Mouse (Mus musculus): Measurements from ENCODE around the gene Scml4. TPM values are rescaled to one million over a fixed set of nuclear protein-coding genes. Genes with fewer than 3 reads are reported as not detected.
A peak's percentile ranks its signal among the peaks of the same experiment; 100 is the strongest.

Gene Scml4
- polyA plus RNA-seq, 1 experiment, result not detected

DNA sequence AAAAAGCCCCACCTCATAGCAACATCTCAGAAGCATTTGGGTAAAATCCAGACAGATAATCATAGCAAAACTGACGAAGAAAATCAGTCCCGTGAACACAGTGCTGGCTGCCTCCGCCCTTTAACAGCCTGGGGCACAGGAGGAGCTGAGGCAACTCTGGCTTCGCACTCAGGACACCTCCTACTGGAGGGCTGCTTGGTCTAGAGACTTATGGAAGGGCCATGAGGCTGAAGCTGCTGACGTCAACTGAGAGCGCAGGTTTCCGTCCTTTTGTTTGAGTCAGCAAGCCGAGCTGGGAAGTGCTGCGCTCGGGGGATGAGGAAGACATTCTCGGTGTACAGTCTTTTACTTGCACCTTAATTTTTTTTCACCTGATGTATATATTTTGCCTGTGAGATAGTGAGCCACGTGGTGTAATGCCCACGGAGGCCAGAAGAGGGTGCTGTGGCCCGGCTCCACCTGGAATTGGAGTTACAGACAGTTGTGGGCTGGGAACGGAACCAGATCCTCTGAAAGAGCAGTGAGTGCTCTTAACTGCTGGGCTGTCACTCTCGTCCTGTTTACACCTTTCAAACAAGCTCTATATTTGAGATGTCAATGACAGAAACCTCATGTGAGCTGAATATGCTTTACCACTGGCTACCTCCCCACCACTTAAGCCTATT, 18.5 kb upstream of the Scml4 start:
- TF ChIP-seq CTCF (IDR thresholded peaks at IDR 0.05; ENCODE audit: low read depth, low read length) (peak; percentile 47; the same call in 1 of the 2 replicates), POLR2A (IDR thresholded peaks at IDR 0.05; ENCODE audit: borderline replicate concordance, low read depth, low read length) (no peak)
- no peak overlapping the region for H3K27ac ChIP-seq (ENCODE audit: insufficient read depth, low read depth, low read length)
- no peak overlapping the region for H3K4me3 ChIP-seq (ENCODE audit: insufficient read depth, low read length)
- H3K4me1 ChIP-seq (ENCODE audit: control insufficient read depth, insufficient read depth, low read length), result no peaks in the 10 kb centered on the region

GRCm38 (mm10) chr10:42842358-42842757, 17.8 kb upstream of the Scml4 start:
- no peak overlapping the region for H3K4me3 ChIP-seq (ENCODE audit: insufficient read depth, low read length)
- no peak overlapping the region for H3K27ac ChIP-seq (ENCODE audit: insufficient read depth, low read depth, low read length)
- TF ChIP-seq CTCF (IDR thresholded peaks at IDR 0.05; ENCODE audit: low read depth, low read length), result peak; percentile 81
- TF ChIP-seq POLR2A (IDR thresholded peaks at IDR 0.05; ENCODE audit: borderline replicate concordance, low read depth, low read length), result peak; percentile 17; the same call in 1 of the 2 replicates
- H3K4me1 ChIP-seq (ENCODE audit: control insufficient read depth, insufficient read depth, low read length), result no peaks in the 10 kb centered on the region

GRCm38 (mm10) chr10:42843416-42843815, 16.8 kb upstream of the Scml4 start:
- no peak overlapping the region for H3K4me3 ChIP-seq (ENCODE audit: insufficient read depth, low read length)
- no peak overlapping the region for H3K27ac ChIP-seq (ENCODE audit: insufficient read depth, low read depth, low read length)
- TF ChIP-seq POLR2A (IDR thresholded peaks at IDR 0.05; ENCODE audit: borderline replicate concordance, low read depth, low read length) (no peak), CTCF (IDR thresholded peaks at IDR 0.05; ENCODE audit: low read depth, low read length) (no peak)
- no peaks in the 10 kb centered on the region for H3K4me1 ChIP-seq (ENCODE audit: control insufficient read depth, insufficient read depth, low read length)

- TF ChIP-seq CTCF (IDR thresholded peaks at IDR 0.05; ENCODE audit: low read depth, low read length), result no peak
- TF ChIP-seq POLR2A (IDR thresholded peaks at IDR 0.05; ENCODE audit: borderline replicate concordance, low read depth, low read length), result no peak
- Histone ChIP-seq H3K4me3 (ENCODE audit: insufficient read depth, low read length) (no peak overlapping the region), H3K4me1 (ENCODE audit: control insufficient read depth, insufficient read depth, low read length) (no peaks in the 10 kb centered on the region), H3K27ac (ENCODE audit: insufficient read depth, low read depth, low read length) (no peak overlapping the region)
Observed at GRCm38 (mm10) chr10:42845480-42845879, 14.7 kb upstream of the Scml4 start.

GRCm38 (mm10) chr10:42848179-42849080, 11.7 kb upstream of the Scml4 start:
- Histone ChIP-seq H3K27ac (ENCODE audit: insufficient read depth, low read depth, low read length) (no peak overlapping the region), H3K4me1 (ENCODE audit: control insufficient read depth, insufficient read depth, low read length) (no peaks in the 10 kb centered on the region), H3K4me3 (ENCODE audit: insufficient read depth, low read length) (no peak overlapping the region)
- TF ChIP-seq CTCF (IDR thresholded peaks at IDR 0.05; ENCODE audit: low read depth, low read length) (no peak), POLR2A (IDR thresholded peaks at IDR 0.05; ENCODE audit: borderline replicate concordance, low read depth, low read length) (no peak)

DNA sequence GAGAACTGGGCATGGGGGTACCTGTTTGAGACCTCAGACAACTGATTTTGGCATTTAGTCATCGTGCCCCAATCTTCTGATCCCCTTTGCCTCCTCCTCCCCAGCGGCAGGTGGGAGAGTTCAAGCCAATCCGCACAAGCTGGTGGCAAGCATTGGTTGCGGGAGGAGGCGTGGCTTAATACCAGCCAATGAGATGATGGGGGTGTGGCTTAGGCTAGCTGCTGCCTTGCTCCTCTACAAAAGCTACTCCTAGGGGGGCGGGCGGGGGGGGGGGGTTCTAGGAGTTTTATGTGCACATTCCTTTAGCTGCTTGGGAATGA, 11.1 kb upstream of the Scml4 start:
- TF ChIP-seq CTCF (IDR thresholded peaks at IDR 0.05; ENCODE audit: low read depth, low read length) (no peak), POLR2A (IDR thresholded peaks at IDR 0.05; ENCODE audit: borderline replicate concordance, low read depth, low read length) (no peak)
- Histone ChIP-seq H3K4me1 (ENCODE audit: control insufficient read depth, insufficient read depth, low read length) (no peaks in the 10 kb centered on the region), H3K4me3 (ENCODE audit: insufficient read depth, low read length) (no peak overlapping the region), H3K27ac (ENCODE audit: insufficient read depth, low read depth, low read length) (no peak overlapping the region)

- H3K27ac ChIP-seq (ENCODE audit: insufficient read depth, low read depth, low read length), result no peak overlapping the region
- 0 out of 2 replicates have a peak, but pooled peaks cover 2% of the 10 kb centered on the region for H3K4me1 ChIP-seq (ENCODE audit: control insufficient read depth, insufficient read depth, low read length)
- TF ChIP-seq CTCF (IDR thresholded peaks at IDR 0.05; ENCODE audit: low read depth, low read length) (no peak), POLR2A (IDR thresholded peaks at IDR 0.05; ENCODE audit: borderline replicate concordance, low read depth, low read length) (no peak)
- H3K4me3 ChIP-seq (ENCODE audit: insufficient read depth, low read length), result no peak overlapping the region
Observed at GRCm38 (mm10) chr10:42854838-42855237, 5.3 kb upstream of the Scml4 start.

DNA sequence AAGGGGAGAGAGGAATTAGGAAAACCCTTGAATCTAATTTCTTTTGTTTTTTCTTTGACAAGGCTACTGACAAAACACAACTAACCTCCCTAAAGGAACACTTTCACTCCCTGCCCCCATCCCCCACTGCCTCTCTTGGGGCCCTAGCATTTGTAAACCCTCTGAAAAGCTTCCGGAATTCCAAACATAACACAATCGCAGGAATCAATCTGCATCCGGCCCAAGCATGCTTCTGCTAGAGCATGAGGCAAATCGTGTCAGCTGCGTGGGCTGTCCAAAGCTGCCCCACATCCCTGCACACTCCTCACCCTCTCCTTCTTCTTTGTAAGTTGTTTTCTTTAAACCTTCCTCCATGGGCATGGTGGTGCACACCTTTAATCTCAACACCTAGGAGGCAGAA, 4.9 kb upstream of the Scml4 start:
- TF ChIP-seq CTCF (IDR thresholded peaks at IDR 0.05; ENCODE audit: low read depth, low read length), result no peak
- TF ChIP-seq POLR2A (IDR thresholded peaks at IDR 0.05; ENCODE audit: borderline replicate concordance, low read depth, low read length), result no peak
- Histone ChIP-seq H3K4me3 (ENCODE audit: insufficient read depth, low read length) (no peak overlapping the region), H3K4me1 (ENCODE audit: control insufficient read depth, insufficient read depth, low read length) (0 out of 2 replicates have a peak, but pooled peaks cover 4% of the 10 kb centered on the region), H3K27ac (ENCODE audit: insufficient read depth, low read depth, low read length) (no peak overlapping the region)

DNA sequence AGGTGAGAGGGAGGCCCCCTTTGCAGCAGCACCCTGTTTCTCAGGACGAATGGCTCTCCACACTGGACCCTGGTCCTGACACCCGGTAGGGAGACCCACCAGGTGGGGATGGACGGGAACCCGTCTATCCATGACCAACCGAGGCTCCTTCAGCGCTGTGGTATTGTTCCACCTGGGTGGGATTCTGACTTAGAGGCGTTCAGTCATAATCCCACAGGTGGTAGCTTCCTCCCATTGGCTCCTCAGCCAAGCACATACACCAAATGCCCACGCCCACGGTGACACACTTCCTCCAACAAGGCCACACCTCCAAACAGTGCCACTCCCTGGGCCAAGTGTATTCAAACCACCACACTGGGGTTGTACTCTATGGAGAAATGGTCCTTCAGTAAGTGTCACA, 3.6 kb upstream of the Scml4 start:
- no peak for TF ChIP-seq POLR2A (IDR thresholded peaks at IDR 0.05; ENCODE audit: borderline replicate concordance, low read depth, low read length)
- TF ChIP-seq CTCF (IDR thresholded peaks at IDR 0.05; ENCODE audit: low read depth, low read length), result no peak
- Histone ChIP-seq H3K27ac (ENCODE audit: insufficient read depth, low read depth, low read length) (no peak overlapping the region), H3K4me3 (ENCODE audit: insufficient read depth, low read length) (no peak overlapping the region), H3K4me1 (ENCODE audit: control insufficient read depth, insufficient read depth, low read length) (peaks cover 8% of the 10 kb centered on the region; the same call in 1 of the 2 replicates)

DNA sequence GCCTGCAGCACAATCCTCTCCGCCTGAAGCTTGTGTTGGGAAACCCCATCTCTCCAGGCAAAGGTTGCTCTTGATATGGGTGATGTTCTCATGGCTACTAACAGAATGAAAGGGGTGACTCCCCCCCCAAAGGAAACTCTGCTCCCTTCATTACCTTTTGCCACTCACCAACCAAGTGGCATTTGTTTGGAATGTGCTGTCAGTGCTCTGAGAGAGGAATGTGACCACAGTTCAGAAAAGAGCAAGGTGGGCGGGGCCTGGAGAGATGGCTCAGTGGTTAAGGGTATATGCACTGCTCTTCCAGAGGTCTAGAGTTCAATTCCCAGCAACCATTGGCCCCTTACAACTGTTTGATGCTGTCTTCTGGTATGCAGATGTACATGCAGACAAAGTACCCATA, 3.1 kb upstream of the Scml4 start:
- H3K4me1 ChIP-seq (ENCODE audit: control insufficient read depth, insufficient read depth, low read length), result peaks cover 8% of the 10 kb centered on the region; the same call in 1 of the 2 replicates
- TF ChIP-seq POLR2A (IDR thresholded peaks at IDR 0.05; ENCODE audit: borderline replicate concordance, low read depth, low read length), result no peak
- no peak for TF ChIP-seq CTCF (IDR thresholded peaks at IDR 0.05; ENCODE audit: low read depth, low read length)
- H3K27ac ChIP-seq (ENCODE audit: insufficient read depth, low read depth, low read length), result no peak overlapping the region
- no peak overlapping the region for H3K4me3 ChIP-seq (ENCODE audit: insufficient read depth, low read length)
